Mouse (Mus musculus) midbrain, embryonic 12.5 days (tissue): ENCODE data around the gene Cbfa2t2. TPM values are rescaled to one million over a fixed set of nuclear protein-coding genes. Genes with fewer than 3 reads are reported as not detected.
"Not testable (repeated sequence)": the region's sequence is repeated elsewhere in the genome, so short reads cannot be mapped to it uniquely, and the experiment has no call there.

Experiments used
- ATAC-seq: fragments of 200-750 bp; cut with Nextera tagmentation; 2 replicates; pipeline ENCODE4 v1.8.0; 2017; ENCODE audit warnings: low read depth, moderate TSS enrichment, moderate library complexity; ENCODE audit not compliant: low FRiP score
- H3K27ac ChIP-seq: fragments of 300-500 bp; sonication (generic); replicated peaks from 2 replicates; pipeline ENCODE4 v1.5.1; 2016; ENCODE audit warnings: mild to moderate bottlenecking
- H3K27me3 ChIP-seq: fragments of 300-500 bp; sonication (generic); 2 replicates; pipeline ENCODE4 v1.6.1; 2016; ENCODE audit warnings: mild to moderate bottlenecking
- H3K36me3 ChIP-seq: fragments of 300-500 bp; sonication (generic); 2 replicates; pipeline ENCODE4 v1.6.1; 2016
- H3K4me1 ChIP-seq: fragments of 300-500 bp; sonication (generic); 2 replicates; pipeline ENCODE4 v1.6.1; 2016
- H3K4me2 ChIP-seq: fragments of 300-500 bp; sonication (generic); replicated peaks from 2 replicates; pipeline ENCODE4 v1.6.1; 2016; ENCODE audit warnings: mild to moderate bottlenecking, moderate library complexity
- H3K4me3 ChIP-seq: fragments of 300-500 bp; sonication (generic); 2 replicates; pipeline ENCODE4 v1.5.1; 2016; ENCODE audit warnings: mild to moderate bottlenecking
- H3K9ac ChIP-seq: fragments of 300-500 bp; sonication (generic); replicated peaks from 2 replicates; pipeline ENCODE4 v1.6.1; 2016; ENCODE audit warnings: mild to moderate bottlenecking, moderate library complexity
- H3K9me3 ChIP-seq: fragments of 300-500 bp; sonication (generic); 2 replicates; pipeline ENCODE4 v1.6.1; 2016; ENCODE audit warnings: mild to moderate bottlenecking
- WGBS: fragments of 180-500 bp; shearing (Covaris S2); methylation state at CpG from one replicate; pipeline ENCODE4 v1.1.7; 2016; 5-methylcytosine and 5-hydroxymethylcytosine counted together
- polyA plus RNA-seq: library from polyadenylated mRNA; unstranded; fragments of >200 nt; fragmentation: Nextera tagmentation; extraction: Ambion mirVana; gene quantifications from 2 replicates; pipeline ENCODE4 v1.2.1, GENCODE M21; 2016

Cbfa2t2 gene
- polyA plus RNA-seq, 1 experiment from 2014 or later: 91.8 TPM

DNA sequence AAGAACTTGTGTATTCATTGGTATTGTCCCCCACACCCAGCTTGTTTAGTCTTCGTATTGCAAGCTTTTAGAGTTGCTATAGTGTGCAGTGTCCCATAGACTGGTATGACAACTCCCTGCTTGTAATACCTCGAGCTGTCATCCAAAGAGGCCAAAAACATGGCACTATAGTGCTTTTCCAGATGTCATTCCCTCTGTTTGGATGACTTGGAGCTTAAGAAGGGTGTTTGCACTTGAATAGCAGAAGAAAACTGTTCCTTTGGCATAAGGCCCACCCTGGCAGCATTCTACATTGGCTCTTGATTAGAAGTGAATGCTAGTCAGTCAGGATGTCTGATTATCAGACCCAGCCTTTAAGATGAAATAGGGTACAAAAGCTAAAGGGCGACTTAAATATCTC, 40.7 kb downstream of the Cbfa2t2 start:
- H3K27ac ChIP-seq: no peak overlapping the region; the same call in 1 of the 2 replicates
- no peak overlapping the region for H3K9ac ChIP-seq
- no peaks in the 10 kb centered on the region for H3K9me3 ChIP-seq
- H3K4me2 ChIP-seq: no peak overlapping the region
- no peaks in the 10 kb centered on the region for H3K27me3 ChIP-seq
- no peaks in the 10 kb centered on the region for H3K36me3 ChIP-seq
- ATAC-seq: no peak
- 82% methylated on average over 3 of the region's 3 CpGs for WGBS
- H3K4me3 ChIP-seq: no peak overlapping the region
- H3K4me1 ChIP-seq: peaks cover 6% of the 10 kb centered on the region

DNA sequence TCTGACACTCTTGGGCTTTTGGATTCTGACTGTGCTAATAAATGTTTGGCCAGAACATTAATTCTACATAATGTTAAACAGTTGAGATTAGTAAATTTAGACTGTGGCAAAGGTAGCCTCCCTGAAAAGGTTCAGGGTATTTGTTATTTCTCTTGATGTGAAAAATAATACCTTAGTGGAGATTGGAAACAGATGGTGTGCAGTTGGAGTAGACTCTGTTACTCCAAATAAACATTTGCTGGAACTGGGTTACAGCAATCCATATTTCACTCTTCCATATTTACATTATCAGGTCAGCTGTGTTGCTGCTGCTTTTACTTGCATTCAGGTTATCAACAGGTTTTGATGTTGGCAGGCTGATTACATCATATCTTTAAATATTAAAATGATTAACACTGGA, 55.5 kb downstream of the Cbfa2t2 start:
- no peak for ATAC-seq
- H3K27me3 ChIP-seq: no peaks in the 10 kb centered on the region

GRCm38 (mm10) chr2:154493559-154493958, 57.3 kb downstream of the Cbfa2t2 start:
- not testable (repeated sequence) for H3K9ac ChIP-seq, H3K27me3 ChIP-seq, ATAC-seq, H3K27ac ChIP-seq, H3K4me3 ChIP-seq, H3K9me3 ChIP-seq, H3K4me1 ChIP-seq, H3K36me3 ChIP-seq, H3K4me2 ChIP-seq
- 43% methylated on average over 2 of the region's 2 CpGs for WGBS

More for the DNA sequence above, 55.5 kb downstream of the Cbfa2t2 start:
- H3K4me1 ChIP-seq: no peaks in the 10 kb centered on the region
- H3K4me3 ChIP-seq: no peak overlapping the region
- H3K9me3 ChIP-seq: no peaks in the 10 kb centered on the region
- no peak overlapping the region for H3K27ac ChIP-seq
- H3K9ac ChIP-seq: no peak overlapping the region
- no peaks in the 10 kb centered on the region for H3K36me3 ChIP-seq
- no peak overlapping the region for H3K4me2 ChIP-seq

GRCm38 (mm10) chr2:154495021-154495420, 58.7 kb downstream of the Cbfa2t2 start:
- no peak overlapping the region for H3K9ac ChIP-seq
- 95% methylated on average over 4 of the region's 4 CpGs for WGBS
- no peak for ATAC-seq

DNA sequence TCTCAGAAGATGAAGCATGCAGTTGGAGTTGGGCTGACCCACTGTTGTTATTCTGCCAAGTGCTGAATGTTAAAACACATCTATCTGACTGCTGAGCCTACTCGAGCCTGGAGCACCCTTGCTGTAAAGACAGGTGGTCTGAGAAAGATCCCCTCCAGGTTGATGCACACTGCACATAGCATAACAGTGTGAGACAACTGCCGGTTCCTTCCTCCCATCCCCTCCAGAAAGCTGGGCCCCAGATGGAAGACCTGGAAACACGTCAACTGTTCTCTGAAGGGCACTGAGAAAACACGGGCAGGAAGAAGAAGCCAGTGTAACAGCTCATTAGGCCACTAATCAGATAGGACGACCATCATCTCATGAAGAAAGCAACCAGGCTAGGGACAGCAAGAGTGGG, 62.3 kb downstream of the Cbfa2t2 start:
- no peak overlapping the region for H3K27ac ChIP-seq
- H3K4me1 ChIP-seq: no peaks in the 10 kb centered on the region
- 83% methylated on average over 5 of the region's 5 CpGs for WGBS
- no peak overlapping the region for H3K4me3 ChIP-seq
- no peaks in the 10 kb centered on the region for H3K27me3 ChIP-seq
- no peak overlapping the region for H3K4me2 ChIP-seq
- H3K9me3 ChIP-seq: no peaks in the 10 kb centered on the region
- peaks cover 26% of the 10 kb centered on the region for H3K36me3 ChIP-seq
- no peak for ATAC-seq
- no peak overlapping the region for H3K9ac ChIP-seq

More at GRCm38 (mm10) chr2:154495021-154495420, 58.7 kb downstream of the Cbfa2t2 start:
- Histone ChIP-seq H3K4me3 (no peak overlapping the region), H3K9me3 (no peaks in the 10 kb centered on the region), H3K27ac (no peak overlapping the region), H3K4me2 (no peak overlapping the region), H3K36me3 (peaks cover 4% of the 10 kb centered on the region; the same call in 1 of the 2 replicates), H3K27me3 (no peaks in the 10 kb centered on the region), H3K4me1 (no peaks in the 10 kb centered on the region)

- Histone ChIP-seq H3K27me3 (no peaks in the 10 kb centered on the region), H3K27ac (no peak overlapping the region), H3K4me1 (no peaks in the 10 kb centered on the region), H3K4me2 (no peak overlapping the region), H3K4me3 (no peak overlapping the region), H3K9ac (no peak overlapping the region), H3K9me3 (no peaks in the 10 kb centered on the region), H3K36me3 (peaks cover 33% of the 10 kb centered on the region)
- ATAC-seq: no peak
- 95% methylated on average over 2 of the region's 2 CpGs for WGBS
These were observed 63.5 kb downstream of the Cbfa2t2 start for GRCm38 (mm10) chr2:154499717-154500247.

DNA sequence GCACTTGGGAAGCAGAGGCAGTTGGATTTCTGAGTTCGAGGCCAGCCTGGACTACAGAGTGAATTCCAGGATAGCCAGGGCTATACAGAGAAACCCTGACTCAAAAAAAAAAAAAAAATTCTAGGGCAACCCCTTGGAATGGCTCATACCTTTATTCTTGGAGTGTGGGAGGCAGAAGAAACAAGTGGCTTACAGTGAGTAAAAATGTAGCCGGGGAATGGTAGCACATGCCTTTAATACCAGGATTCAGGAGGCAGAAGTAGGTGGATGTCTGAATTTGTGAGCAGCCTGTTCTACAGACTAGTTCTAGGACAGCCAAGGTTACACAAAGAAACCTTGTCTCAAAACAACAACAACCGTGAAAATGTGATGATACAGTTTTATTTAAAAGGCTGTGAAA, 64.5 kb downstream of the Cbfa2t2 start:
- Histone ChIP-seq H3K27ac (no peak overlapping the region), H3K9me3 (no peaks in the 10 kb centered on the region), H3K4me2 (no peak overlapping the region), H3K4me3 (no peak overlapping the region), H3K36me3 (peaks cover 42% of the 10 kb centered on the region), H3K27me3 (no peaks in the 10 kb centered on the region), H3K4me1 (no peaks in the 10 kb centered on the region), H3K9ac (no peak overlapping the region)
- ATAC-seq: no peak
- 90% methylated on average over 3 of the region's 3 CpGs for WGBS

GRCm38 (mm10) chr2:154507076-154507475, 70.8 kb downstream of the Cbfa2t2 start:
- Histone ChIP-seq H3K4me1 (peaks cover 6% of the 10 kb centered on the region; the same call in 1 of the 2 replicates), H3K27ac (no peak overlapping the region), H3K27me3 (no peaks in the 10 kb centered on the region), H3K9me3 (no peaks in the 10 kb centered on the region), H3K9ac (no peak overlapping the region), H3K36me3 (peaks cover 64% of the 10 kb centered on the region), H3K4me2 (no peak overlapping the region), H3K4me3 (no peak overlapping the region)
- WGBS: 84% methylated on average over 2 of the region's 2 CpGs
- ATAC-seq: no peak

- Histone ChIP-seq H3K36me3 (peaks cover 70% of the 10 kb centered on the region), H3K4me1 (peaks cover 6% of the 10 kb centered on the region; the same call in 1 of the 2 replicates), H3K27me3 (no peaks in the 10 kb centered on the region), H3K4me2 (no peak overlapping the region), H3K4me3 (no peak overlapping the region), H3K9me3 (no peaks in the 10 kb centered on the region), H3K27ac (no peak overlapping the region), H3K9ac (no peak overlapping the region)
- WGBS: 86% methylated on average over 9 of the region's 9 CpGs
- ATAC-seq: no peak
These were observed 71.4 kb downstream of the Cbfa2t2 start for GRCm38 (mm10) chr2:154507566-154508283.

GRCm38 (mm10) chr2:154508450-154508849, 72.2 kb downstream of the Cbfa2t2 start:
- H3K36me3 ChIP-seq: peaks cover 70% of the 10 kb centered on the region
- ATAC-seq: no peak
- H3K4me2 ChIP-seq: no peak overlapping the region
- H3K9ac ChIP-seq: no peak overlapping the region
- no peaks in the 10 kb centered on the region for H3K9me3 ChIP-seq
- no peak overlapping the region for H3K27ac ChIP-seq
- 95% methylated on average over 4 of the region's 4 CpGs for WGBS
- H3K4me1 ChIP-seq: peaks cover 6% of the 10 kb centered on the region; the same call in 1 of the 2 replicates
- no peak overlapping the region for H3K4me3 ChIP-seq
- no peaks in the 10 kb centered on the region for H3K27me3 ChIP-seq

GRCm38 (mm10) chr2:154510141-154510540, 73.9 kb downstream of the Cbfa2t2 start:
- 91% methylated on average over 3 of the region's 3 CpGs for WGBS
- H3K4me2 ChIP-seq: no peak overlapping the region
- H3K27ac ChIP-seq: no peak overlapping the region
- H3K4me1 ChIP-seq: peaks cover 6% of the 10 kb centered on the region; the same call in 1 of the 2 replicates
- peaks cover 62% of the 10 kb centered on the region for H3K36me3 ChIP-seq
- H3K27me3 ChIP-seq: no peaks in the 10 kb centered on the region
- ATAC-seq: no peak
- H3K9ac ChIP-seq: no peak overlapping the region
- H3K9me3 ChIP-seq: no peaks in the 10 kb centered on the region
- H3K4me3 ChIP-seq: no peak overlapping the region

GRCm38 (mm10) chr2:154516944-154517343, 80.7 kb downstream of the Cbfa2t2 start:
- H3K4me1 ChIP-seq: no peaks in the 10 kb centered on the region
- ATAC-seq: no peak
- H3K9me3 ChIP-seq: no peaks in the 10 kb centered on the region
- H3K27ac ChIP-seq: 0 out of 2 replicates have a peak overlapping the region, but pooled peaks have one; percentile 3
- no peaks in the 10 kb centered on the region for H3K27me3 ChIP-seq
- no peak overlapping the region for H3K4me2 ChIP-seq
- H3K36me3 ChIP-seq: peaks cover 63% of the 10 kb centered on the region
- no peak overlapping the region for H3K9ac ChIP-seq
- H3K4me3 ChIP-seq: no peak overlapping the region
- 89% methylated on average over 3 of the region's 3 CpGs for WGBS
